Mouse (Mus musculus): Measurements from ENCODE around the gene Atg2b. TPM values are rescaled to one million over a fixed set of nuclear protein-coding genes. Genes with fewer than 3 reads are reported as not detected.

Gene Atg2b
- polyA plus RNA-seq, 1 experiment = not detected

- H3K27ac ChIP-seq (ENCODE audit: insufficient read depth, low read depth, low read length) = no peak overlapping the region
- no peak for TF ChIP-seq POLR2A (IDR thresholded peaks at IDR 0.05; ENCODE audit: insufficient read depth, low read depth, low read length)
- no peak for TF ChIP-seq CTCF (IDR thresholded peaks at IDR 0.05; ENCODE audit: insufficient read depth, low read depth, low read length)
- WGBS = 94% methylated on average over 23 of the region's 23 CpGs
- H3K4me3 ChIP-seq (ENCODE audit: insufficient read depth, low read depth, low read length) = no peak overlapping the region
- no peaks in the 10 kb centered on the region for H3K4me1 ChIP-seq (ENCODE audit: control insufficient read depth, insufficient read depth, low read length)
Observed at GRCm38 (mm10) chr12:105592361-105592761, 92.7 kb downstream of the Atg2b start.

DNA sequence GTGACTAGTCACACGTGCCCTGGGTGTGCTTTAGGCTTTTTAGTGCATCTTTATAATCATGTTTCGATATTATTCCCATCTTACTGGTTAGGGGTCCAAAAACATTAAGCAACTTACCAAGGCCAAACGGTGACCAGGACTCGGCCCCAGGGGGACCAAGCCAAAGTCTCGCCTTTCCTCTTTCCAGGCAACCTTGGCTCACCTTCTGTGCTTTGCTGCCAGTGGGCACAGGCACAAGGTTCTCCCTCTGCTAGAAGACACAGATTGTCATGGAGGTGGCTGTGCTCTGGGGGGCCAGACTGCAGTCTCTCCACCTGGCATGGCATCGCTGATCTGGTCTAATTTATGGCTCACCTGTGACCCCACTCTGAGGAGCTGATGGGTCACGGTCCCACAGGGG lies 94.2 kb downstream of the Atg2b start:
- Histone ChIP-seq H3K4me1 (ENCODE audit: control insufficient read depth, insufficient read depth, low read length) (peaks cover 9% of the 10 kb centered on the region), H3K4me3 (ENCODE audit: insufficient read depth, low read depth, low read length) (no peak overlapping the region), H3K27ac (ENCODE audit: insufficient read depth, low read depth, low read length) (no peak overlapping the region)
- WGBS = 83% methylated on average over 7 of the region's 7 CpGs
- no peak for TF ChIP-seq POLR2A (IDR thresholded peaks at IDR 0.05; ENCODE audit: insufficient read depth, low read depth, low read length)

DNA sequence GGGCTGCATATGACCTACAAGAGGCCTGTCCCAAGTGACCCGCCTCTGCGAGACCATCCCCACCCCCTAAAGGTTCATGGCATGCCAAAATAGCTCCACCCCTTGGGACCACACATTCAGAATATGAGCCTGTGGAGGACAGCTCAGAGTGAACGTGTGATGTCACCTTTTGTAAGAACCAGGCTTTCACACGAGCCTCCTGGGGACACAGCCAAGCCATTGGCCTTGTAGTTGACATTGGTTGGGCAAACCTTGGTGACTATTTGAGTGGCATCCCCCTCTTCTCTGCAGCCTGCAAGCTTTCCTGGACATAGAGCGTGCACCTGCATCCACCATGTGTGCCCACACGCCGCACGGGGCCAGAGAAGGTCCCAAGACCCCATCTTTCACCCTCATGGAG lies 97.5 kb downstream of the Atg2b start:
- WGBS = 80% methylated on average over 8 of the region's 8 CpGs
- no peak overlapping the region for H3K27ac ChIP-seq (ENCODE audit: insufficient read depth, low read depth, low read length)

GRCm38 (mm10) chr12:105584851-105585250 lies 100.2 kb downstream of the Atg2b start:
- 33% methylated on average over 12 of the region's 12 CpGs for WGBS
- Histone ChIP-seq H3K27ac (ENCODE audit: insufficient read depth, low read depth, low read length) (no peak overlapping the region; the same call in 1 of the 2 replicates), H3K4me1 (ENCODE audit: control insufficient read depth, insufficient read depth, low read length) (peaks cover 25% of the 10 kb centered on the region), H3K4me3 (ENCODE audit: insufficient read depth, low read depth, low read length) (no peak overlapping the region)
- TF ChIP-seq POLR2A (IDR thresholded peaks at IDR 0.05; ENCODE audit: insufficient read depth, low read depth, low read length) = no peak
- TF ChIP-seq CTCF (IDR thresholded peaks at IDR 0.05; ENCODE audit: insufficient read depth, low read depth, low read length) = peak; percentile 65; the same call in 1 of the 2 replicates

More for the DNA sequence above, 97.5 kb downstream of the Atg2b start:
- TF ChIP-seq CTCF (IDR thresholded peaks at IDR 0.05; ENCODE audit: insufficient read depth, low read depth, low read length) (no peak), POLR2A (IDR thresholded peaks at IDR 0.05; ENCODE audit: insufficient read depth, low read depth, low read length) (no peak)
- Histone ChIP-seq H3K4me1 (ENCODE audit: control insufficient read depth, insufficient read depth, low read length) (peaks cover 24% of the 10 kb centered on the region), H3K4me3 (ENCODE audit: insufficient read depth, low read depth, low read length) (no peak overlapping the region)

- H3K27ac ChIP-seq (ENCODE audit: insufficient read depth, low read depth, low read length) = no peak overlapping the region
- 27% methylated on average over 2 of the region's 2 CpGs for WGBS
- no peak overlapping the region for H3K4me3 ChIP-seq (ENCODE audit: insufficient read depth, low read depth, low read length)
- TF ChIP-seq POLR2A (IDR thresholded peaks at IDR 0.05; ENCODE audit: insufficient read depth, low read depth, low read length) = no peak
- TF ChIP-seq CTCF (IDR thresholded peaks at IDR 0.05; ENCODE audit: insufficient read depth, low read depth, low read length) = no peak
- H3K4me1 ChIP-seq (ENCODE audit: control insufficient read depth, insufficient read depth, low read length) = peaks cover 28% of the 10 kb centered on the region
Observed at GRCm38 (mm10) chr12:105583484-105583883, 101.5 kb downstream of the Atg2b start.

GRCm38 (mm10) chr12:105582486-105582885 lies 102.5 kb downstream of the Atg2b start:
- Histone ChIP-seq H3K4me3 (ENCODE audit: insufficient read depth, low read depth, low read length) (no peak overlapping the region), H3K4me1 (ENCODE audit: control insufficient read depth, insufficient read depth, low read length) (peaks cover 28% of the 10 kb centered on the region), H3K27ac (ENCODE audit: insufficient read depth, low read depth, low read length) (no peak overlapping the region)
- WGBS = 85% methylated on average over 9 of the region's 9 CpGs
- TF ChIP-seq CTCF (IDR thresholded peaks at IDR 0.05; ENCODE audit: insufficient read depth, low read depth, low read length) (no peak), POLR2A (IDR thresholded peaks at IDR 0.05; ENCODE audit: insufficient read depth, low read depth, low read length) (no peak)

DNA sequence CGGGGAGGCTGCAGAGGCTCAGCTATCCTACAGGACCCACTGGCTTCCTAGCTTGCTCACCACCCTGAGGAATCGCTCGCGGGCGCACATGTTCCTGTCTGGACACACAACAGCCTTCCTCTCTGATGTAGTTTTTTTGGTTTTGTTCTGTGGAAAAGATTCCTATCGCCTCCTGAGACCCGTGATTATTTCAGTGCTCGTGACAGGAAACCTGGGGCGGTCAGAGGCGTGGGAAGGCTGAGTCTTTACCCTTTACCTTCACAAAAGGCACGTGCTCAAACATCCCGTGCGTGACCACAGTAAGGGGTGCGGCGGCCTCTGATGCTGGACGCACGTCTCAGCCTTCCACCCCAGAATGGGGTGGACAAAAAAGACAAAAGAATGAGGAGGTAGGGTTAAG lies 104.5 kb downstream of the Atg2b start:
- Histone ChIP-seq H3K4me1 (ENCODE audit: control insufficient read depth, insufficient read depth, low read length) (peaks cover 18% of the 10 kb centered on the region), H3K27ac (ENCODE audit: insufficient read depth, low read depth, low read length) (no peak overlapping the region), H3K4me3 (ENCODE audit: insufficient read depth, low read depth, low read length) (no peak overlapping the region)
- TF ChIP-seq POLR2A (IDR thresholded peaks at IDR 0.05; ENCODE audit: insufficient read depth, low read depth, low read length) (no peak), CTCF (IDR thresholded peaks at IDR 0.05; ENCODE audit: insufficient read depth, low read depth, low read length) (no peak)
- WGBS = 80% methylated on average over 17 of the region's 17 CpGs

DNA sequence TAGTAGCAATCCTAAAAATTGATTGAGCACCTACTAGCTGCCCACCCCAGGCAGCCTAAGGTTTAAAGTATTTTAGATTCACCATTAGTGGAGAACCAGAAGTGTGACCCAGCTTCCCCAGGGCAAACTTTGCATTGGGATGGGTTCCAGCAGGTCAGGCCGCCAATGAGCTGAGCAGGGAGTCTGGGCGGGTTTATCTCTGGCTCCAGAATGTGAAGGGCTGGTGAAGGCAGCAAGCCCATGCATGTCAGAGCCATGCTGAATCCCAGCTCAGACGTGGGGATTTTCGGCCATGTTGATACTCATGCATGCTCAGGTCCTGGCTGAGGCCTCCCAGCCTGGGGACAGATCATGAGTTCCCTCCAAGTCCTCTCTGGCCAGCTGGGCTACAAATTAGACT lies 110.7 kb downstream of the Atg2b start:
- TF ChIP-seq CTCF (IDR thresholded peaks at IDR 0.05; ENCODE audit: insufficient read depth, low read depth, low read length) (no peak), POLR2A (IDR thresholded peaks at IDR 0.05; ENCODE audit: insufficient read depth, low read depth, low read length) (no peak)
- no peaks in the 10 kb centered on the region for H3K4me1 ChIP-seq (ENCODE audit: control insufficient read depth, insufficient read depth, low read length)
- 90% methylated on average over 4 of the region's 4 CpGs for WGBS
- H3K4me3 ChIP-seq (ENCODE audit: insufficient read depth, low read depth, low read length) = no peak overlapping the region
- no peak overlapping the region for H3K27ac ChIP-seq (ENCODE audit: insufficient read depth, low read depth, low read length)

DNA sequence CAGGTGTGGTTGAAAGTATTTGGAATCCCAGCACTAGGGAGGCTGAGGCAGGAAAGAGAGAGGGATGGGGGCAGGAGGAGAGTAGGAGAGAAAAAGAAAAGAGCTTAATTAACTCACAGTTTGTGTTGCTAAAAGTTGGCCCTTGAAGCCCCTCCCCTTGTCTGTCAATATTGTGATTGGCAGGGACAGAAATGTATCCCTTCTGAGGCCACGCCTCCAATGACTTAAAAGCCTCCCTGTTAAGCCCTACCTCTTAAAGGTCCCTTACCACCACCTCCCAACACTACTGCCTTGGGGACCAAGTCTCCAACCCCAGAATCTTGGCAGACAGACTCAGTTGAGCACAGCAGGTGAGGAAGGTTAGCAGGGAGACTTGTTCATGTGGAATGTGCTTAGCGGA lies 112.4 kb downstream of the Atg2b start:
- H3K27ac ChIP-seq (ENCODE audit: insufficient read depth, low read depth, low read length) = no peak overlapping the region
- H3K4me3 ChIP-seq (ENCODE audit: insufficient read depth, low read depth, low read length) = no peak overlapping the region
- TF ChIP-seq CTCF (IDR thresholded peaks at IDR 0.05; ENCODE audit: insufficient read depth, low read depth, low read length) (no peak), POLR2A (IDR thresholded peaks at IDR 0.05; ENCODE audit: insufficient read depth, low read depth, low read length) (no peak)
- WGBS = 91% methylated on average over 2 of the region's 2 CpGs
- no peaks in the 10 kb centered on the region for H3K4me1 ChIP-seq (ENCODE audit: control insufficient read depth, insufficient read depth, low read length)

GRCm38 (mm10) chr12:105571867-105572266 lies 113.1 kb downstream of the Atg2b start:
- 65% methylated on average over 3 of the region's 3 CpGs for WGBS
- no peak overlapping the region for H3K27ac ChIP-seq (ENCODE audit: insufficient read depth, low read depth, low read length)
- no peaks in the 10 kb centered on the region for H3K4me1 ChIP-seq (ENCODE audit: control insufficient read depth, insufficient read depth, low read length)
- no peak for TF ChIP-seq POLR2A (IDR thresholded peaks at IDR 0.05; ENCODE audit: insufficient read depth, low read depth, low read length)
- no peak for TF ChIP-seq CTCF (IDR thresholded peaks at IDR 0.05; ENCODE audit: insufficient read depth, low read depth, low read length)
- H3K4me3 ChIP-seq (ENCODE audit: insufficient read depth, low read depth, low read length) = no peak overlapping the region

Other genes starting within 250 kb of the Atg2b start
- gene D430019H16Rik, start 231.4 kb downstream of the Atg2b start, polyA plus RNA-seq (2012; ENCODE audit: insufficient read depth, insufficient read length, low replicate concordance, missing spikeins) = not detected in 2 replicates
- gene Bdkrb2, start 122.0 kb downstream of the Atg2b start, polyA plus RNA-seq (2012; ENCODE audit: insufficient read depth, insufficient read length, low replicate concordance, missing spikeins) = not detected in 2 replicates
- not detected in 2 replicates for gene Bdkrb1, start 82.1 kb downstream of the Atg2b start, polyA plus RNA-seq (2012; ENCODE audit: insufficient read depth, insufficient read length, low replicate concordance, missing spikeins)
- not detected in 2 replicates for gene Gskip, start 382 bp downstream of the Atg2b start, polyA plus RNA-seq (2012; ENCODE audit: insufficient read depth, insufficient read length, low replicate concordance, missing spikeins)
- gene Ak7, start 20.8 kb upstream of the Atg2b start, polyA plus RNA-seq (2012; ENCODE audit: insufficient read depth, insufficient read length, low replicate concordance, missing spikeins) = not detected in 2 replicates
- 142 and 313 TPM in 2 replicates for gene Papola, start 99.5 kb upstream of the Atg2b start, polyA plus RNA-seq (2012; ENCODE audit: insufficient read depth, insufficient read length, low replicate concordance, missing spikeins)

Measured in olfactory bulb, adult 2 months (tissue).